Mouse (Mus musculus) kidney, postnatal 25 days (tissue): ENCODE measurements around the gene Vmn1r81.

Source experiments
- DNase-seq, 2 experiments: peaks; one replicate each; pipeline ENCODE4 v3.0.0; 2021; ENCODE audit warnings: mixed read lengths in 2 of 2

Vmn1r81 gene

DNA sequence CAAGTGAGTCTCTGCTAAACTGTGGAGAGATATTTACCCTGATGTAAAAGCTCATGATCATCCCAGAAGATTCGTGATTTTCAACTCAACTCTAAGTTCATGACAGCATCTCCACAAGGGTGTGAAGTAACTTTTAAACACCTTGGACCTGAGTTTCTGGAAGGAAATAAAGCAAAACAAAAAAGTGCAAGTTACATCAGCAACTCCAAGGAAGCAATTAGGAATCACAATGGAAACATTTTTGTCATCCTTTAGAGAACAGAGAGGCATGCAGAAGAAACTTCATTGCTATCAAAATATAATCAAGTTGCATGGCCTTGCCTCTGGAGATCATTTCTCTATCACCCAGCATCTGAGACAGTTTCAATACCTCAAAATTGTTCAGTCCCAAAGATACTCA is at the start of gene Vmn1r81:
TSS of gene Vmn1r81 (minus strand) at position 101 of the 400 bp plus-strand sequence.
- DNase-seq: no peak

GRCm38 (mm10) chr7:12300130-12300529 is 32.1 kb upstream of the Vmn1r81 start, which contains the start of gene Vmn1r82:
TSS of gene Vmn1r82 (plus strand) at chr7:12300430.
- no peak for DNase-seq

GRCm38 (mm10) chr7:12204141-12204540 is 63.9 kb downstream of the Vmn1r81 start:
- DNase-seq: no peak
